Mouse (Mus musculus) colon, adult 2 months (tissue): ENCODE data around the gene Isoc2b. TPM values are rescaled to one million over a fixed set of nuclear protein-coding genes. Genes with fewer than 3 reads are reported as not detected.

Source experiments
- polyA plus RNA-seq: library from polyadenylated mRNA; depleted of rRNA; stranded (reverse); fragments of >200 nt; gene quantifications from 2 replicates; pipeline ENCODE4 v1.2.3, GENCODE M21; 2012; rRNA removed

The Isoc2b gene
- polyA plus RNA-seq, result 40.8 and 52.6 TPM in 2 replicates

GRCm38 (mm10) chr7:4870133-4870532, at the start of gene Isoc2b:
Isoc2b (minus strand) TSS chr7:4870258.

GRCm38 (mm10) chr7:4915007-4915665, 45.1 kb upstream of the Isoc2b start, which contains the start of gene Zfp628:
Zfp628 (plus strand) TSS chr7:4915217.

GRCm38 (mm10) chr7:4906466-4906950, 36.5 kb upstream of the Isoc2b start, which contains the start of gene Gm36210:
Gm36210 (minus strand) TSS chr7:4906516.

GRCm38 (mm10) chr7:4876753-4877221, 6.7 kb upstream of the Isoc2b start, which contains the start of gene Isoc2a:
Isoc2a (plus strand) TSS chr7:4877153.

GRCm38 (mm10) chr7:4844245-4844916, 25.7 kb downstream of the Isoc2b start, which contains the start of gene Shisa7:
Shisa7 (minus strand) TSS chr7:4844696.

GRCm38 (mm10) chr7:4812303-4813104, 57.6 kb downstream of the Isoc2b start, which contains the start of gene Ube2s:
Ube2s (minus strand) TSS chr7:4812590.

Other genes starting within 250 kb of the Isoc2b start
- 11.1 and 15.0 TPM in 2 replicates for gene Tmem86b, start 238.8 kb downstream of the Isoc2b start, polyA plus RNA-seq
- 135 and 140 TPM in 2 replicates for gene Ppp6r1, start 211.2 kb downstream of the Isoc2b start, polyA plus RNA-seq
- 43.6 and 46.8 TPM in 2 replicates for gene Hspbp1, start 185.2 kb downstream of the Isoc2b start, polyA plus RNA-seq
- gene Brsk1, start 179.7 kb downstream of the Isoc2b start, polyA plus RNA-seq, result 5.2 and 6.4 TPM in 2 replicates
- 21.0 and 24.9 TPM in 2 replicates for gene Tmem150b, start 145.0 kb downstream of the Isoc2b start, polyA plus RNA-seq
- gene Kmt5c, start 130.1 kb downstream of the Isoc2b start, polyA plus RNA-seq, result 187 and 215 TPM in 2 replicates
- gene Cox6b2, start 117.2 kb downstream of the Isoc2b start, polyA plus RNA-seq, result 22.5 and 40.9 TPM in 2 replicates
- not detected in 2 replicates for gene Fam71e2, start 99.0 kb downstream of the Isoc2b start, polyA plus RNA-seq
- 0.90 and 1.0 TPM in 2 replicates for gene Il11, start 87.4 kb downstream of the Isoc2b start, polyA plus RNA-seq
- gene Tmem190, start 87.3 kb downstream of the Isoc2b start, polyA plus RNA-seq, result not detected in 2 replicates
- 227 and 263 TPM in 2 replicates for gene Tmem238, start 80.6 kb downstream of the Isoc2b start, polyA plus RNA-seq
- gene Rpl28, start 77.4 kb downstream of the Isoc2b start, polyA plus RNA-seq, result 405 and 513 TPM in 2 replicates
- gene Ube2s, start 57.7 kb downstream of the Isoc2b start, polyA plus RNA-seq, result 143 and 257 TPM in 2 replicates
- 2.0 and 2.8 TPM in 2 replicates for gene Shisa7, start 25.6 kb downstream of the Isoc2b start, polyA plus RNA-seq
- 18.6 and 21.4 TPM in 2 replicates for gene Isoc2a, start 6.9 kb upstream of the Isoc2b start, polyA plus RNA-seq
- gene Gm36210, start 36.3 kb upstream of the Isoc2b start, polyA plus RNA-seq, result 0.08 TPM in 1 of 2 replicates, not detected in the other
- gene Zfp628, start 45.0 kb upstream of the Isoc2b start, polyA plus RNA-seq, result 31.6 and 31.7 TPM in 2 replicates
- 16.0 and 18.1 TPM in 2 replicates for gene Nat14, start 51.8 kb upstream of the Isoc2b start, polyA plus RNA-seq
- 12.0 and 12.4 TPM in 2 replicates for gene Ssc5d, start 55.5 kb upstream of the Isoc2b start, polyA plus RNA-seq
- gene Sbk2, start 94.1 kb upstream of the Isoc2b start, polyA plus RNA-seq, result 0.09 and 0.30 TPM in 2 replicates
- 0.28 TPM in 1 of 2 replicates, not detected in the other for gene Sbk3, start 100.9 kb upstream of the Isoc2b start, polyA plus RNA-seq
- 60.1 and 63.9 TPM in 2 replicates for gene Zfp579, start 125.9 kb upstream of the Isoc2b start, polyA plus RNA-seq
- 58.6 and 61.0 TPM in 2 replicates for gene Zfp524, start 144.2 kb upstream of the Isoc2b start, polyA plus RNA-seq
- gene Fiz1, start 144.4 kb upstream of the Isoc2b start, polyA plus RNA-seq, result 35.6 and 36.3 TPM in 2 replicates
- gene Gm44973, start 145.2 kb upstream of the Isoc2b start, polyA plus RNA-seq, result 0.35 TPM in 1 of 2 replicates, not detected in the other
- 37.3 and 43.2 TPM in 2 replicates for gene Zfp865, start 150.1 kb upstream of the Isoc2b start, polyA plus RNA-seq
- gene Ccdc106, start 150.3 kb upstream of the Isoc2b start, polyA plus RNA-seq, result 3.0 and 3.6 TPM in 2 replicates
- gene 4632433K11Rik, start 163.9 kb upstream of the Isoc2b start, polyA plus RNA-seq, result not detected in 2 replicates
- 6.4 and 8.7 TPM in 2 replicates for gene Zfp784, start 168.2 kb upstream of the Isoc2b start, polyA plus RNA-seq
- gene Zfp580, start 181.3 kb upstream of the Isoc2b start, polyA plus RNA-seq, result 15.7 and 17.3 TPM in 2 replicates
- 136 and 150 TPM in 2 replicates for gene U2af2, start 191.9 kb upstream of the Isoc2b start, polyA plus RNA-seq
- gene Epn1, start 210.0 kb upstream of the Isoc2b start, polyA plus RNA-seq, result 351 and 358 TPM in 2 replicates
- gene Rfpl4, start 246.7 kb upstream of the Isoc2b start, polyA plus RNA-seq, result not detected in 2 replicates